Mouse (Mus musculus): Measurements from ENCODE around the gene Cacnb1.

GRCm38 (mm10) chr11:98047745-98048144 is 24.9 kb upstream of the Cacnb1 start:
- TF ChIP-seq CTCF (IDR thresholded peaks at IDR 0.05) = no peak
- TF ChIP-seq EP300 (IDR thresholded peaks at IDR 0.05) = no peak
